Mouse (Mus musculus): ENCODE data around the gene Lrfn4. TPM values are rescaled to one million over a fixed set of nuclear protein-coding genes. Genes with fewer than 3 reads are reported as not detected.

The Lrfn4 gene
- polyA plus RNA-seq, 1 experiment: 12.0 TPM

DNA sequence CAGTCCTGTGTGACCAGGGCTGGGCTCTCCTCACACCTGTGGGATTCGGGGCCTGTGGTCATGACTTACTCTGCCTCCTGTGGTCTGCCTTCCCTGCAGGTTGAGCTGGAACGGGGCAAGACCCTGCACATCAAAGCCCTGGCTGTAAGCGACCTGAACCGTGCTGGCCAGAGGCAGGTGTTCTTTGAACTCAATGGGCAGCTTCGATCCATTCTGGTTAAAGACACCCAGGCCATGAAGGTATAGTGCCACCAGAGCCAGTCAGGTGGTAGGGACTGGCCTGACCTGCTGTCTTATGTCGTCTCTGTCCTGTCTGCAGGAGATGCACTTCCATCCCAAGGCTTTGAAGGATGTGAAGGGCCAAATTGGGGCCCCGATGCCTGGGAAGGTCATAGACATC lies 5.3 kb upstream of the Lrfn4 start:
- Histone ChIP-seq H3K27ac (ENCODE audit: insufficient read depth, low read depth, low read length) (no peak overlapping the region), H3K4me3 (ENCODE audit: low read depth, low read length) (no peak overlapping the region), H3K27me3 (ENCODE audit: control insufficient read depth, insufficient read depth, low read length) (no peaks in the 10 kb centered on the region), H3K36me3 (ENCODE audit: control insufficient read depth, insufficient read depth, low read length) (peaks cover 6% of the 10 kb centered on the region; the same call in 1 of the 2 replicates), H3K4me1 (ENCODE audit: control insufficient read depth, insufficient read depth, insufficient read length, low read length) (peaks cover 3% of the 10 kb centered on the region; the same call in 1 of the 2 replicates)
- TF ChIP-seq CTCF (IDR thresholded peaks at IDR 0.05; ENCODE audit: extremely low read depth, insufficient read length, insufficient replicate concordance, low read depth, low read length) (no peak), POLR2A (IDR thresholded peaks at IDR 0.05; ENCODE audit: low read depth, low read length) (no peak)
- 86% methylated on average over 7 of the region's 7 CpGs for WGBS

DNA sequence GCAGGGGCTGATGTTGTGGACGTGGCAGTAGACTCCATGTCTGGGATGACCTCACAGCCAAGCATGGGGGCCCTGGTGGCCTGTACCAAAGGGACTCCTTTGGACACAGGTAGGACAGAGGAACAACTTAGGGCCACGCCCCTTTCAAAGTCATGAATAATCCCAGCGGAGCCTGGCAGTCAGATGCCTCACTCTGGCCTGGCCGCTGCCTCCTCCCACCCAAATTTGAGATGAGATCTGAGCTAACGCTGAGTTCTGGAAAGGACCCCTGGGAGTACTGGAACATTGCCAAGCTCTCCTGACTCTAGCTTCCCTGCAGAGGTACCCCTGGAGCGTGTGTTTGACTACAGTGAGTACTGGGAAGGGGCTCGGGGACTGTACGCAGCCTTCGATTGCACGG lies 4.0 kb upstream of the Lrfn4 start:
- 88% methylated on average over 10 of the region's 10 CpGs for WGBS
- Histone ChIP-seq H3K4me1 (ENCODE audit: control insufficient read depth, insufficient read depth, insufficient read length, low read length) (no peaks in the 10 kb centered on the region; the same call in none of the 2 replicates), H3K36me3 (ENCODE audit: control insufficient read depth, insufficient read depth, low read length) (peaks cover 6% of the 10 kb centered on the region; the same call in 1 of the 2 replicates), H3K27me3 (ENCODE audit: control insufficient read depth, insufficient read depth, low read length) (no peaks in the 10 kb centered on the region), H3K4me3 (ENCODE audit: low read depth, low read length) (no peak overlapping the region), H3K27ac (ENCODE audit: insufficient read depth, low read depth, low read length) (no peak overlapping the region)
- TF ChIP-seq POLR2A (IDR thresholded peaks at IDR 0.05; ENCODE audit: low read depth, low read length): no peak
- no peak for TF ChIP-seq CTCF (IDR thresholded peaks at IDR 0.05; ENCODE audit: extremely low read depth, insufficient read length, insufficient replicate concordance, low read depth, low read length)

GRCm38 (mm10) chr19:4618183-4618582 lies 2.7 kb upstream of the Lrfn4 start:
- Histone ChIP-seq H3K27me3 (ENCODE audit: control insufficient read depth, insufficient read depth, low read length) (no peaks in the 10 kb centered on the region), H3K4me3 (ENCODE audit: low read depth, low read length) (no peak overlapping the region), H3K36me3 (ENCODE audit: control insufficient read depth, insufficient read depth, low read length) (peaks cover 6% of the 10 kb centered on the region; the same call in 1 of the 2 replicates), H3K4me1 (ENCODE audit: control insufficient read depth, insufficient read depth, insufficient read length, low read length) (peaks cover 5% of the 10 kb centered on the region), H3K27ac (ENCODE audit: insufficient read depth, low read depth, low read length) (no peak overlapping the region)
- TF ChIP-seq POLR2A (IDR thresholded peaks at IDR 0.05; ENCODE audit: low read depth, low read length) (no peak), CTCF (IDR thresholded peaks at IDR 0.05; ENCODE audit: extremely low read depth, insufficient read length, insufficient replicate concordance, low read depth, low read length) (peak; percentile 29; the same call in 1 of the 2 replicates)
- WGBS: 47% methylated on average over 18 of the region's 18 CpGs

- no peak overlapping the region for H3K27ac ChIP-seq (ENCODE audit: insufficient read depth, low read depth, low read length)
Measured at GRCm38 (mm10) chr19:4616546-4616945, 1.1 kb upstream of the Lrfn4 start.

DNA sequence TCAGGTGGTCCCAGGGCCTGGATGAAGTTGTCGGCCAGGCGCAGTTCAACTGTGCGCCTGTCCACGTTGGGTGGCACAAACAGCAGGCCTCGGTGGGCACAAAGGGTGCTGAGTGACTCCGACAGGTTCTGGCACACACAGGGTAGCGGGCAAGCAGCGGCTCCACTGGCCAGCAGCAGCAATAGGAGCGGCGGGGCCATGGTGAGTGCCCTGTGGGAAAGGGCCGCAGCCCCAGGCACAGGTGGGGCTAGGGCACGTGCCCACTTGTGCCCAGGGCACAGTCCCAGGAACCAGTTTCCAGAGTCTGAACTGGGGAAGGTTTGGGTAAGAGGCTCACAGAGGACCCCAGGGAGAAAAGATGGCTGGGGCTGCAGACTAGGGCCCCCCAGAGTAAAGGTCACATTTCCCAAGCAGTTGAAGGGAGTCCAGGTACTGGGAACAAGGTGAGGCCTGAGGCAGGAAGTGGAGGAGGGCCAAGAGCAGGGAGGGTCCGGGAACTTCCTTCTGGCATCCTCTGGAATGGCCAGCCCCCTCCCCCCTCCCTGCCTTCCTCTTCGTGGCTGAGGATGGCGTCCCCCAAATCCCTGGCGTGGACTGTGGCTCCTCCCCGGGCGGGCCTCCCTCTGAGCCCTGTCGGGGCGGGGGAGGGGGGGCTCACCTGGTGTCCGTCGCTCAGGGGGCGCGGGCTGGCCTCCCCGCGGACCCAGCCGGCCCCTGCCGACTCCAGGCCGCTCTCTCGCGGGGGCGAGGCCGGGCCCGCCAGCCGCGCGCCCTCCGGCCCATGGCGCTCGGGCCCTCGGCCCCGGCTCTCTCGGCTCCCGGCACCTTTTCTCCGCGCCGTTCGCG lies 939 bp downstream of the Lrfn4 start:
- Histone ChIP-seq H3K4me3 (ENCODE audit: low read depth, low read length) (peak overlapping the region; percentile 80), H3K4me1 (ENCODE audit: control insufficient read depth, insufficient read depth, insufficient read length, low read length) (peaks cover 9% of the 10 kb centered on the region), H3K36me3 (ENCODE audit: control insufficient read depth, insufficient read depth, low read length) (no peaks in the 10 kb centered on the region), H3K27me3 (ENCODE audit: control insufficient read depth, insufficient read depth, low read length) (no peaks in the 10 kb centered on the region), H3K27ac (ENCODE audit: insufficient read depth, low read depth, low read length) (no peak overlapping the region)
- TF ChIP-seq POLR2A (IDR thresholded peaks at IDR 0.05; ENCODE audit: low read depth, low read length): no peak
- no peak for TF ChIP-seq CTCF (IDR thresholded peaks at IDR 0.05; ENCODE audit: extremely low read depth, insufficient read length, insufficient replicate concordance, low read depth, low read length)
- 27% methylated on average over 36 of the region's 49 CpGs for WGBS

More at GRCm38 (mm10) chr19:4616546-4616945, 1.1 kb upstream of the Lrfn4 start:
- H3K27me3 ChIP-seq (ENCODE audit: control insufficient read depth, insufficient read depth, low read length): no peaks in the 10 kb centered on the region
- H3K4me3 ChIP-seq (ENCODE audit: low read depth, low read length): no peak overlapping the region
- TF ChIP-seq CTCF (IDR thresholded peaks at IDR 0.05; ENCODE audit: extremely low read depth, insufficient read length, insufficient replicate concordance, low read depth, low read length) (no peak), POLR2A (IDR thresholded peaks at IDR 0.05; ENCODE audit: low read depth, low read length) (no peak)
- H3K4me1 ChIP-seq (ENCODE audit: control insufficient read depth, insufficient read depth, insufficient read length, low read length): peaks cover 5% of the 10 kb centered on the region
- H3K36me3 ChIP-seq (ENCODE audit: control insufficient read depth, insufficient read depth, low read length): no peaks in the 10 kb centered on the region
- 50% methylated on average over 4 of the region's 4 CpGs for WGBS

DNA sequence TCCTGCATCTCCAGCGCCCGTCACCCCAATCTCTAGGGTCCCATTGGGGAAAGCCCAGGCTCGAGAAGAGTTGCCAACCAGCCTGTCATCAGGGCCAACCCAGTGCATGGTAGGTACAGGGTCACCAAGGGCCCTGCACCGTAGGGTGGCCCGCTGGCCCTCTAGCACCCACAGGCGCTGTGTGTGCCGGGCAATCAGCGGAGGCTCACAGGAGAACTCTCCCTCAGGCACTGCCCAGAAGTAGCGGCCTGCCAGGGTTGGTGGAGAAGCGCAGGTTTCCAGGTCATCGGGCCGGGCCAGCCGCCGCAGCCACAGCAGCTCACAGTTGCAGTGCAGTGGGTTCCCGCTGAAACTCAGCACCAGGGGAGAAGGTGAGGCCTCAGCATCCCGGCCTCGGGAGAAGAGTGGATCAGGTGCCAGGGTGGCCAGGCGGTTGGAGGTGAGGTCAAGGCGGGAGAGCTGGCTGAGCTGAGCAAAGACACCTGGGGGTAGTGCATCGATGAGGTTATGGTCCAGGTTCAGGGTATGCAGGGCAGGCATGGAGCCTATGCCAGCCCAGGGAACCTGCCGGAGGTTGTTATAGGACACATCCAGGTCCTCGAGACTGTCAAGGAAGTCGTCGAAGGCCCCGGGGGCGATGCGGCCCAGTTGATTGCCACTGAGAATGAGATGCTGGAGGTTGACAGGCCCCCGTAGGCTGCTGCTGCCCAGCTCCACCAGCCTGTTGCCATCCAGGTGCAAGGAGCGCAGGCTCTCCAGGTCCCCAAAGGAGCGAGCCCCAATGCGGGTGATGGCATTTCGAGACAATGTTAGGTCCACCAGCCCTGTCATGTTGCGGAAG lies 1.8 kb downstream of the Lrfn4 start:
- Histone ChIP-seq H3K36me3 (ENCODE audit: control insufficient read depth, insufficient read depth, low read length) (no peaks in the 10 kb centered on the region), H3K27ac (ENCODE audit: insufficient read depth, low read depth, low read length) (no peak overlapping the region), H3K4me3 (ENCODE audit: low read depth, low read length) (peak overlapping the region; percentile 80; the same call in 1 of the 2 replicates), H3K4me1 (ENCODE audit: control insufficient read depth, insufficient read depth, insufficient read length, low read length) (peaks cover 12% of the 10 kb centered on the region), H3K27me3 (ENCODE audit: control insufficient read depth, insufficient read depth, low read length) (no peaks in the 10 kb centered on the region)
- WGBS: 91% methylated on average over 33 of the region's 33 CpGs
- no peak for TF ChIP-seq POLR2A (IDR thresholded peaks at IDR 0.05; ENCODE audit: low read depth, low read length)
- TF ChIP-seq CTCF (IDR thresholded peaks at IDR 0.05; ENCODE audit: extremely low read depth, insufficient read length, insufficient replicate concordance, low read depth, low read length): no peak
